ENCODE assay signal across 26 mouse cellular contexts in the genomic region with DNA sequence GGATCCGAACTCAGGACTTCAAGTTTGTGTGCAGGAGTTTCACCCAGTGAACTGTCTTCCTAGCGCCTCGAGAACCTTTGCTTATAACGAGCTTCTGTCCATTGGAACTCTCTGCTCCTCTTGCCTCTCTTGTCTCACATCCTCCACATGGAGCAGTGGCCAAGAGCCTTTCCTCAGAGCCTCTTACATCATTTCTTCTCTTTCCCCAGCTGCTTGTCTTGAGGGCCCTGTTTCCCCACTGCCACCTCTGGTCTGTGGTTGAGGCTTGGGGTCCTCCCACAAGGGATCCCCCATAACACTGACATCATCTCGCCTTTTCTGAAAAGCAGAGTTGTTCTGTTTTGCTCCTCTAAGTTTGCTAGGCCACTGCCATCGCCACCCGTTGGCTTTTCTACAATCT.
"Had no signal": no experiment of that assay in that cellular context is flagged by ENCODE, and none has a peak within 500 bp of the region (broad histone marks: within the 10 kb centered on the region; RNA-seq: fewer than 3 reads in every experiment).

No protein-coding gene starts in this region.

- DNase-seq: gastrocnemius, adult 2 months; gastrocnemius, postnatal 10 days; gastrocnemius, postnatal 25 days; heart, adult 18-20 months; heart, postnatal 10 days; heart, postnatal 36 days; kidney, adult 11 months; kidney, adult 2 months; kidney, adult 9 months; kidney, postnatal 14 days; kidney, postnatal 36 days; layer of hippocampus, adult 9-11 months; layer of hippocampus, postnatal 36 days; liver; liver, embryonic 13.5 days had no signal

- H3K4me3 ChIP-seq: gastrocnemius, adult 2 months; heart, embryonic 10.5 days; heart, embryonic 12.5 days; hindbrain, embryonic 12.5 days; kidney, embryonic 15.5 days; limb, embryonic 10.5 days; limb, embryonic 12.5 days; liver, embryonic 13.5 days had no signal

- H3K9ac ChIP-seq: heart, embryonic 12.5 days; hindbrain, embryonic 12.5 days; hindbrain, embryonic 14.5 days; kidney, embryonic 15.5 days; limb, embryonic 12.5 days; liver, embryonic 13.5 days had no signal

- H3K4me2 ChIP-seq: heart, embryonic 12.5 days; hindbrain, embryonic 12.5 days; hindbrain, embryonic 14.5 days; kidney, embryonic 15.5 days; limb, embryonic 12.5 days; liver, embryonic 11.5 days; liver, embryonic 13.5 days had no signal

- H3K27ac ChIP-seq: gastrocnemius, adult 2 months; heart, embryonic 10.5 days; hindbrain, embryonic 12.5 days; hindbrain, embryonic 14.5 days; hindbrain, postnatal 0 days; kidney, embryonic 15.5 days; kidney, postnatal 0 days; limb, embryonic 10.5 days; limb, embryonic 12.5 days; liver, embryonic 13.5 days had no signal

- H3K27me3 ChIP-seq: heart, embryonic 12.5 days; hindbrain, embryonic 12.5 days had no signal

- H3K36me3 ChIP-seq: heart, embryonic 10.5 days; heart, embryonic 12.5 days; hindbrain, embryonic 12.5 days; kidney, embryonic 15.5 days; limb, embryonic 10.5 days; limb, embryonic 12.5 days; liver, embryonic 13.5 days had no signal

- ATAC-seq: hindbrain, postnatal 0 days; intestine, embryonic 16.5 days had no signal

- H3K9me3 ChIP-seq: heart, embryonic 10.5 days; heart, embryonic 12.5 days; hindbrain, embryonic 12.5 days; kidney, embryonic 15.5 days; limb, embryonic 10.5 days; limb, embryonic 12.5 days; liver, embryonic 13.5 days had no signal
